Mouse (Mus musculus): ENCODE results near the gene Ifit3b.
"Not testable (repeated sequence)": the region's sequence is repeated elsewhere in the genome, so short reads cannot be mapped to it uniquely, and the experiment has no call there.

DNA sequence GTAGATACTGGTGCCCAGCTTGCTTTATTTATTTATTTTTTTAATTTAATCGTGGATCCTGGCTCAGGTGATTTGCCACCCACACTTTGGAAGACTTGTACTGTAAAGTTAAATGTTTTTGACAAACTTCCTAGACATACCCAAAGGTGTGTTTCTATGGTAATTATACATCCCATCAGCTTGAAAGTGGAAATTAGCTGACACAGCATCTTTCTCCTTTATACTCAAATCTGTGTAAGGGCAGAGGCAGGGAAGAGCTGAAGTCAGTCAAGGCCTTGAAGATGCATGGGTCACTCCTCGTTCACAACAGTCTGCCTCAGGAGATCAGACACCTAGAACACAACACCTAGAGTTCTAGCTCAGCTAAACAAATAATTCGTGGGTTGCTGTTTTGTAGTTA, 2.3 kb downstream of the Ifit3b start:
- not testable (repeated sequence) for TF ChIP-seq POLR2A (IDR thresholded peaks at IDR 0.05; ENCODE audit: borderline replicate concordance, extremely low read depth, low read depth, low read length); CTCF (IDR thresholded peaks at IDR 0.05; ENCODE audit: insufficient read depth, low read length)

All from lung, adult 2 months (tissue).